Mouse (Mus musculus) cerebellum, adult 8-10 months (tissue): Measurements from ENCODE around the gene Smc3.
"Not testable (repeated sequence)": the region's sequence is repeated elsewhere in the genome, so short reads cannot be mapped to it uniquely, and the experiment has no call there.

Experiments used
- DNase-seq: peaks from one replicate; pipeline ENCODE4 v3.0.0; 2022

The Smc3 gene

GRCm38 (mm10) chr19:53577025-53577800 lies 23.0 kb upstream of the Smc3 start:
- DNase-seq = no peak

- peak; percentile 82 for DNase-seq
These were observed 21.5 kb upstream of the Smc3 start for GRCm38 (mm10) chr19:53578597-53579252.

- not testable (repeated sequence) for DNase-seq
These were observed 19.9 kb upstream of the Smc3 start for GRCm38 (mm10) chr19:53580271-53580670.

- DNase-seq = not testable (repeated sequence)
These were observed 12.5 kb upstream of the Smc3 start for GRCm38 (mm10) chr19:53587686-53588085.

- DNase-seq = not testable (repeated sequence)
These were observed 11.2 kb upstream of the Smc3 start, which contains the start of gene Nutf2-ps1 for GRCm38 (mm10) chr19:53588968-53589367. TSS of gene Nutf2-ps1 (minus strand) at chr19:53589068.

GRCm38 (mm10) chr19:53596723-53597474 lies 3.3 kb upstream of the Smc3 start:
- no peak for DNase-seq

GRCm38 (mm10) chr19:53600549-53601362 lies 558 bp downstream of the Smc3 start:
- peak; percentile 63 for DNase-seq

- DNase-seq = no peak
These were observed 1.1 kb downstream of the Smc3 start for GRCm38 (mm10) chr19:53601363-53601655.

GRCm38 (mm10) chr19:53608921-53609320 lies 8.7 kb downstream of the Smc3 start:
- peak; percentile 29 for DNase-seq

GRCm38 (mm10) chr19:53621681-53622080 lies 21.5 kb downstream of the Smc3 start:
- no peak for DNase-seq

- no peak for DNase-seq
These were observed 37.8 kb downstream of the Smc3 start for GRCm38 (mm10) chr19:53638041-53638440.

GRCm38 (mm10) chr19:53638727-53639126 lies 38.5 kb downstream of the Smc3 start:
- DNase-seq = no peak

- DNase-seq = no peak
These were observed 43.9 kb downstream of the Smc3 start for GRCm38 (mm10) chr19:53644020-53644595.

- DNase-seq = no peak
These were observed 47.1 kb downstream of the Smc3 start for GRCm38 (mm10) chr19:53647301-53647700.

- no peak for DNase-seq
These were observed 47.9 kb downstream of the Smc3 start for GRCm38 (mm10) chr19:53648056-53648455.

- peak; percentile 64 for DNase-seq
These were observed 48.6 kb downstream of the Smc3 start for GRCm38 (mm10) chr19:53648802-53649236.

GRCm38 (mm10) chr19:53649361-53649760 lies 49.2 kb downstream of the Smc3 start:
- no peak for DNase-seq

GRCm38 (mm10) chr19:53649802-53650201 lies 49.6 kb downstream of the Smc3 start:
- no peak for DNase-seq

- DNase-seq = no peak
These were observed 50.7 kb downstream of the Smc3 start for GRCm38 (mm10) chr19:53650921-53651320.

GRCm38 (mm10) chr19:53652267-53652666 lies 52.1 kb downstream of the Smc3 start:
- DNase-seq = no peak

GRCm38 (mm10) chr19:53653624-53654467 lies 53.6 kb downstream of the Smc3 start:
- no peak for DNase-seq
